Mouse (Mus musculus): ENCODE data around the gene Gm17361. TPM values are rescaled to one million over a fixed set of nuclear protein-coding genes. Genes with fewer than 3 reads are reported as not detected.
"Not testable (repeated sequence)": the region's sequence is repeated elsewhere in the genome, so short reads cannot be mapped to it uniquely, and the experiment has no call there.

Gene Gm17361
- not detected in 2 replicates for polyA plus RNA-seq (2012; rRNA removed)

- not testable (repeated sequence) for DNase-seq (ENCODE audit: extremely low spot score in 1 of 2, low spot score in 1 of 2)
Observed at GRCm38 (mm10) chrX:125003863-125004262, at the start of gene Gm17361. TSS of gene Gm17361 (plus strand) at chrX:125004163.
